Mouse (Mus musculus): Measurements from ENCODE around the gene Pou2af1. TPM values are rescaled to one million over a fixed set of nuclear protein-coding genes. Genes with fewer than 3 reads are reported as not detected.

Pou2af1 gene
- polyA plus RNA-seq, 1 experiment from 2014 or later, result not detected

- H3K27ac ChIP-seq, result no peak overlapping the region
- no peak overlapping the region for H3K4me2 ChIP-seq (replicated peaks)
- no peak for ATAC-seq (ENCODE audit: low FRiP score, low read depth)
- H3K36me3 ChIP-seq, result no peaks in the 10 kb centered on the region
- H3K9me3 ChIP-seq, result no peaks in the 10 kb centered on the region
- H3K9ac ChIP-seq, result no peak overlapping the region
- no peaks in the 10 kb centered on the region for H3K4me1 ChIP-seq
- WGBS, result 54% methylated on average over 2 of the region's 2 CpGs
- no peak overlapping the region for H3K4me3 ChIP-seq
- H3K27me3 ChIP-seq (replicated peaks), result no peaks in the 10 kb centered on the region
These were observed 72.6 kb downstream of the Pou2af1 start for GRCm38 (mm10) chr9:51286079-51286478.

Other genes starting within 250 kb of the Pou2af1 start
- gene Sik2, start 204.6 kb upstream of the Pou2af1 start, polyA plus RNA-seq (2016; fragmentation: Nextera tagmentation; extraction: Ambion mirVana), result 14.3 and 14.4 TPM in 2 replicates
- not detected in 2 replicates for gene Btg4, start 152.8 kb upstream of the Pou2af1 start, polyA plus RNA-seq (2016; fragmentation: Nextera tagmentation; extraction: Ambion mirVana)
- gene Layn, start 136.6 kb upstream of the Pou2af1 start, polyA plus RNA-seq (2016; fragmentation: Nextera tagmentation; extraction: Ambion mirVana), result 2.0 and 2.1 TPM in 2 replicates
- 0.20 TPM in 1 of 2 replicates, not detected in the other for gene 4833427G06Rik, start 111.6 kb upstream of the Pou2af1 start, polyA plus RNA-seq (2016; fragmentation: Nextera tagmentation; extraction: Ambion mirVana)
- gene Gm32742, start 48.2 kb upstream of the Pou2af1 start, polyA plus RNA-seq (2016; fragmentation: Nextera tagmentation; extraction: Ambion mirVana), result 0.03 TPM in 1 of 2 replicates, not detected in the other
- 0.75 and 0.79 TPM in 2 replicates for gene Colca2, start 64.9 kb downstream of the Pou2af1 start, polyA plus RNA-seq (2016; fragmentation: Nextera tagmentation; extraction: Ambion mirVana)
- not detected in 2 replicates for gene 1810046K07Rik, start 115.2 kb downstream of the Pou2af1 start, polyA plus RNA-seq (2016; fragmentation: Nextera tagmentation; extraction: Ambion mirVana)

Data from neural tube, embryonic 12.5 days (tissue).